Mouse (Mus musculus): Measurements from ENCODE around the gene Irgq.

DNA sequence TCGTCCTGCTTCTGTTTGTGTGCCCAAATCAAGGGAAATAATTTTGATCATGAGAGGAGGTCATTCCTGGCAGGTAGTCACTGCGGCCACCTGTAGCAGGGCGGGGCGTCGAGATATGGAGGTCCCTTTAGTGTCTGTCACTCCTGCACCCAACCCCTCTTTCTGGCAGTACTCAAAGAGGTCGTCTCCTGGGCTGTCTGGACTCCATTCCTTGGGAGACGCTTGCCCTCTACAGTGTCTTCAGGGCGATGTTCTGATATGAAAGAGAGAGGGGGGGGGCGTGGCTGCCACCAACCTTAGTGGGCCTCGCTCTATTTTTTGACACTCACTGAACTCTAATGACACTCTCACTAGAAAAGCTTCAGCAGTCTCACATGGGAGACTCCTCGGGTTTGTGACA is 909 bp upstream of the Irgq start:
- TF ChIP-seq CTCF (IDR thresholded peaks at IDR 0.05) (no peak), POLR2A (IDR thresholded peaks at IDR 0.05; ENCODE audit: insufficient read depth, low read depth, low read length) (no peak), EP300 (IDR thresholded peaks at IDR 0.05; ENCODE audit: insufficient read depth, low read depth, low read length) (no peak)

All from heart, adult 2 months (tissue).